Mouse (Mus musculus) G1E (cell line): ENCODE measurements around the gene Plcb4. TPM values are rescaled to one million over a fixed set of nuclear protein-coding genes. Genes with fewer than 3 reads are reported as not detected.

Experiments used
- ATAC-seq: 2 replicates; pipeline ENCODE4 v1.8.0; 2016; ENCODE audit warnings: mild to moderate bottlenecking; ENCODE audit not compliant: insufficient number of reproducible peaks, poor library complexity, low FRiP score, severe bottlenecking; ENCODE audit errors: extremely low read depth
- DNase-seq: peaks from one replicate; pipeline ENCODE4 v3.0.0; 2012; ENCODE audit warnings: low spot score
- H3K27me3 ChIP-seq: 2 replicates; pipeline ENCODE4 v1.6.1; 2012; ENCODE audit warnings: mild to moderate bottlenecking, low read length, inconsistent platforms; ENCODE audit not compliant: insufficient read depth
- H3K36me3 ChIP-seq: replicated peaks from 2 replicates; pipeline ENCODE3; 2012; ENCODE audit warnings: mild to moderate bottlenecking, inconsistent platforms
- H3K4me1 ChIP-seq: 2 replicates; pipeline ENCODE4 v1.6.1; 2012; ENCODE audit warnings: low read depth, low read length, inconsistent platforms, mixed read lengths; ENCODE audit not compliant: insufficient read depth
- H3K4me3 ChIP-seq: 2 replicates; pipeline ENCODE4 v1.5.1; 2012; ENCODE audit warnings: low read depth, mild to moderate bottlenecking, inconsistent platforms, low read length, moderate library complexity, mixed read lengths
- H3K9me3 ChIP-seq: replicated peaks from 2 replicates; pipeline ENCODE4 v1.6.1; 2012; ENCODE audit warnings: inconsistent platforms
- CTCF ChIP-seq: IDR thresholded peaks from 2 replicates; pipeline ENCODE4 v1.5.1; 2012; ENCODE audit warnings: low read depth, low read length, inconsistent platforms, mixed read lengths
- GATA1 ChIP-seq: IDR thresholded peaks from 2 replicates; pipeline ENCODE4 v1.6.1; 2012; ENCODE audit warnings: borderline replicate concordance, low read length, inconsistent platforms, mixed read lengths
- GATA2 ChIP-seq: IDR thresholded peaks from 2 replicates; pipeline ENCODE4 v1.6.1; 2012; ENCODE audit warnings: low read depth, low read length, inconsistent platforms, borderline replicate concordance
- POLR2AphosphoS5 ChIP-seq: IDR thresholded peaks from 2 replicates; pipeline ENCODE4 v1.6.1; 2012; ENCODE audit warnings: low read depth, low read length, inconsistent platforms; ENCODE audit not compliant: insufficient replicate concordance
- TAL1 ChIP-seq: conservative IDR thresholded peaks from 2 replicates; pipeline ENCODE4 v1.6.1; 2012; ENCODE audit warnings: low read depth, low read length, inconsistent platforms, mixed read lengths
- polyA plus RNA-seq: library from polyadenylated mRNA; stranded (reverse); fragments of >175 nt; gene quantifications from 2 replicates; pipeline ENCODE4 v1.2.3, GENCODE M21; 2012
- total RNA-seq, 2 experiments: library from RNA; stranded (forward) in 1 of 2; stranded (reverse) in 1 of 2; fragments of 200-1000 nt in 1 of 2; fragments of >200 nt in 1 of 2; fragmentation: Nextera tagmentation in 1 of 2; gene quantifications; 2 replicates each; pipeline ENCODE4 v1.2.3; 2014 to 2017

Gene Plcb4
- total and polyA plus RNA-seq, 3 experiments, result 0.27 TPM; not detected in 2

GRCm38 (mm10) chr2:135901015-135901414 is 242.2 kb downstream of the Plcb4 start:
- no peaks in the 10 kb centered on the region for H3K4me1 ChIP-seq
- no peaks in the 10 kb centered on the region for H3K36me3 ChIP-seq
- peaks cover 39% of the 10 kb centered on the region for H3K9me3 ChIP-seq
- ATAC-seq (no peak), DNase-seq (no peak)
- TF ChIP-seq GATA1, result no peak
- no peak for TF ChIP-seq POLR2AphosphoS5
- TF ChIP-seq TAL1, result no peak
- no peak for TF ChIP-seq GATA2
- TF ChIP-seq CTCF, result no peak
- H3K4me3 ChIP-seq, result no peak overlapping the region
- no peaks in the 10 kb centered on the region for H3K27me3 ChIP-seq

DNA sequence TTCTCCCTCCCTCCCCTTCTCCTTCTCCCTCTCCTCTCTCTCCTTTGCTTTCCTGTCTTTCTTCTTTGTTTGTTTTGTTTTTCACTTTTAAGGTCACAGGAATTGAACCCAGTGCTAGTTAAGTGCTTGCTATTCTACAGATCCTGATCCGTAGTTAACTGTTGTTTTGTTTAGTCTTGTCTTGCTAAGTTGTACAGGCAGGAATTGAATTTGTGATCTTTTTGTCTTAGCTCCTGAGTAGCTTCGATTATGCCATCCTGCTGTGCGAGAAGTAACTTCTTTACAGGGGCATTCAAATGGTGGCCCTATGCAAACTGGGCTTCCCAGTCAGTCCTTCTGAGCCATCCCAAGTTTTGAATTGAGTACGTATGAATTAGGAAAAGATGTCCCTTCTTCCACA is 245.5 kb downstream of the Plcb4 start:
- no peak overlapping the region for H3K4me3 ChIP-seq
- H3K27me3 ChIP-seq, result no peaks in the 10 kb centered on the region
- no peak for TF ChIP-seq CTCF
- TF ChIP-seq TAL1, result no peak
- TF ChIP-seq GATA1, result no peak
- DNase-seq (no peak), ATAC-seq (no peak)
- no peaks in the 10 kb centered on the region for H3K36me3 ChIP-seq
- H3K4me1 ChIP-seq, result no peaks in the 10 kb centered on the region
- H3K9me3 ChIP-seq, result peaks cover 40% of the 10 kb centered on the region

DNA sequence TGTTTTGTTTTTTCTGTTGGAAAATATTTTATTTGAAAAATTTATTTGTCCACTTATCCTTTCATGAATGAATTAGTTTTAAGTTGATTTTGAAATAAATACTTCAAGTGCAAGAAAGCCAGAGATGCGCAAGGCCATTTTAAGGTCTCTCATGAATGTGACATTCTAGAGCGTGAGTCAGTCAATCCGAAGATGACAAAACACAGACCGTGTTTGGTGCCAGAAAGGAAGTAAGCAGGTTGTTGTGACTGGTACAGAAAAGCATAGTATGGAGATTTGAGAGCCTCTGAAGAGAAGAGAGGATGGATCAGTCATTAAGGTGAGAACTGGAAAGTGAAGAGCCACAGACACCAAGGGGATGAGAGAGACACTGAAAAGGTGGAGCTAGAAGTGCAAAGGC is 246.0 kb downstream of the Plcb4 start:
- TF ChIP-seq GATA1, result no peak
- TF ChIP-seq GATA2, result no peak
- no peak for TF ChIP-seq TAL1
- TF ChIP-seq POLR2AphosphoS5, result no peak
- no peak for TF ChIP-seq CTCF
- Histone ChIP-seq H3K9me3 (peaks cover 37% of the 10 kb centered on the region), H3K36me3 (no peaks in the 10 kb centered on the region), H3K27me3 (no peaks in the 10 kb centered on the region), H3K4me3 (no peak overlapping the region), H3K4me1 (no peaks in the 10 kb centered on the region)
- ATAC-seq (no peak), DNase-seq (no peak)

DNA sequence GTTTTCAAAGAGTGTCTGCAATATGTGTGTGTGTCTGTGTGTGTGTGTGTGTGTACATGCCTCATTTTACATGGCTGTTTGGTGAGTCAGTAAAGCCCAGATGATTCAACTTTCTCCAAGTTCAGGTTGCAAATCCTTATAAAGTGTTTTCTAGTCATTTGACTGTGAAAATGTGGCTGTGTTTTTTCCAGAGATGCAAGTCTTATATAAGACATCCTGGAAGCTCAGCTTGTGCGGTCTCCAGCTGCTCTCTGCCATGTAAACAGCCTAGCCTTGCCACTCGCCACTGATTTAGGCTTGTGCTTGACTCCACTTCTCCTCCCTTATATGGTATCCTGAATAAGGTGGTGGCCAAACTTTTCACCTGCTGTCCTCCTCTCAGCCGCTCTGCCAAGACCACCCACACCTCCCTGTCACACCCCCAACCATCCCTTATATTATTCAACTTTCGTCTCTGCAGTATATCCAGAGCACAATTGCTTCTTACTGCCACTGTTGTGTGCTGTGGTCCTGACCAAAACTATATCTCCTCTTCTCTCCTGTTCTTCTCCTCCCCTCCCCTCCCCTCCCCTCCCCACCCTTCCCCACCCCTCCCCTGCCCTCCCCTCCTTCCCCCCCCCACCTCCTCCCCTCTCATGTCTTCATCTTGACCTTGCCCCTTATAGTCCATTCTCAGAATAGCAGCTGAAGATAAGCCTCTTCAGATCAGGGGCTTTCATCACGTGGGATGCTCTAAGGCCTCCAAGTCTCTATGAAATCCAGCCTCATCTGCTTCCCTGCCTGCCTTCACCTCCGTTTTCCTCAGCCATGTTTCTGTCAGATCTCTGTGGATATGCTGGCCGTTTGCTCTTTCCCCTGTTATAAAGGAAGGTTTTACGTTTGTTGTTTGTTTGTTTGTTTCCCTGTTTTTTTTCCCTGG is 255.8 kb downstream of the Plcb4 start:
- peaks cover 49% of the 10 kb centered on the region for H3K9me3 ChIP-seq
- no peak for DNase-seq

GRCm38 (mm10) chr2:135915928-135916327 is 257.1 kb downstream of the Plcb4 start:
- no peak for ATAC-seq
- no peak overlapping the region for H3K4me3 ChIP-seq
- H3K9me3 ChIP-seq, result peaks cover 53% of the 10 kb centered on the region
- DNase-seq, result no peak
- no peaks in the 10 kb centered on the region for H3K27me3 ChIP-seq
- TF ChIP-seq POLR2AphosphoS5, result no peak
- no peak for TF ChIP-seq GATA1
- TF ChIP-seq GATA2, result no peak
- no peak for TF ChIP-seq TAL1
- TF ChIP-seq CTCF, result no peak
- H3K4me1 ChIP-seq, result no peaks in the 10 kb centered on the region
- H3K36me3 ChIP-seq, result no peaks in the 10 kb centered on the region

More for the DNA sequence above, 255.8 kb downstream of the Plcb4 start:
- Histone ChIP-seq H3K36me3 (no peaks in the 10 kb centered on the region), H3K27me3 (no peaks in the 10 kb centered on the region), H3K4me3 (no peak overlapping the region), H3K4me1 (no peaks in the 10 kb centered on the region)
- TF ChIP-seq GATA1, result no peak
- TF ChIP-seq CTCF, result no peak
- TF ChIP-seq GATA2, result no peak
- no peak for TF ChIP-seq TAL1
- no peak for TF ChIP-seq POLR2AphosphoS5
- ATAC-seq, result no peak

- TF ChIP-seq CTCF (no peak), POLR2AphosphoS5 (no peak), TAL1 (no peak), GATA1 (no peak), GATA2 (no peak)
- Histone ChIP-seq H3K4me3 (no peak overlapping the region), H3K9me3 (peaks cover 53% of the 10 kb centered on the region), H3K36me3 (no peaks in the 10 kb centered on the region), H3K27me3 (no peaks in the 10 kb centered on the region), H3K4me1 (no peaks in the 10 kb centered on the region)
- DNase-seq (no peak), ATAC-seq (no peak)
Observed at GRCm38 (mm10) chr2:135917000-135917399, 258.2 kb downstream of the Plcb4 start.
